Mouse (Mus musculus) layer of hippocampus, postnatal 25 days (tissue): ENCODE measurements around the gene Acbd4. TPM values are rescaled to one million over a fixed set of nuclear protein-coding genes. Genes with fewer than 3 reads are reported as not detected.
A peak's percentile ranks its signal among the peaks of the same experiment; 100 is the strongest.

Source experiments
- DNase-seq, 2 experiments: peaks; one replicate each; pipeline ENCODE4 v3.0.0; 2022; ENCODE audit warnings: mixed read lengths in 2 of 2, low spot score in 1 of 2; ENCODE audit errors: extremely low spot score in 1 of 2
- total RNA-seq, 2 experiments: library from RNA; stranded (reverse); gene quantifications; 2 replicates each; pipeline ENCODE4 v1.2.3; 2021

Acbd4 gene
- total RNA-seq, 2 experiments from 2014 or later, result 79.5 to 90.4 TPM

DNA sequence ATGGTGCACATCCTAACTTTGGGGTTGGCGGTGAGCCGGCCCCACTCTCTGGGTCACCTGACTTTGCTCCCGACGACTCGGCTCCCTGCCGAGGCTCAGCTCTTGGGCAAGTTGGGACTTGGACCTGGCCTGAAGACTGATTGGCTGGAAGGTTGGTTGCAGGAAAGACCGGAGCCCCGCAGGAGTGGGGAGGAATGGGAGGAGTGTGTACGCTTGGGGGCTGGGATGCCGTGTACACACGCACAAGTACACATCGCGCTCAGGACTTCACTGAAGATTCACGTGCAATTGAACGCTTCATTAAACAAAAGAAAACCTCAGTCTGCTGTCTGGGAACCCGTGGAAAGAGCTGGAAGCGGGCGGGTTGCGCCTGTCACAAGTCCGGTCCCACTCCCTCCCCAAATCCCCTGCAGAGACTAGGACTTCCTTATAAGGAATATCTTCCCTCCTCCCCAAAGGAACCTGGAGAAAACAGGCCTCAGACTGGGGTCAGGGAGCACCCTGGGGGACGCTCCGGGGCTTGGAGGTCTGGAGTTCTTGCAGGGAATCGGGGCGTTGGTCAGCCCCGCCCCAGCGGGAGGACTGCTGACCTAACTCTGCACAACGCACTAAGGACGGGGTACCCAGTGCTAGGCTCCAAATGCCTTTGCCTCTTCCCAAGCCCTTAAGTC, 10.5 kb downstream of the Acbd4 start:
- DNase-seq, result no peak

DNA sequence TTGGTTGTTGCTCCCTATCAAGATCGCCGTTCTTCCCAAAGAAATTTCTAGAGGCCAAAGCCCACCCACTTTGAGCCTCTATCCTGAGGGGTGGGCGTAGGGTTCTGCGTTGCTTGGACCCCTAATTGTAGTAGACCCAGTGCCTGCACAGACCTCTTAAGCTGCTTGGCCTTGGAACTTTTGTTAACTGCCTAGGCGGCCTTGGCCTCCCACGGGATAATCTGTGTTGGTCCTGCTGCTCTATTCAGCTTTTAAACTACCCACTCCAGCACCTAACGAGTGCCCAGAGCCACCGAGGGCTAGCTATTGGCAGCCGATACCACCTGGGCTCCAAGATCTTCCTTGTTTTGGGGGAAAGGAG, 11.1 kb downstream of the Acbd4 start:
- no peak for DNase-seq

DNA sequence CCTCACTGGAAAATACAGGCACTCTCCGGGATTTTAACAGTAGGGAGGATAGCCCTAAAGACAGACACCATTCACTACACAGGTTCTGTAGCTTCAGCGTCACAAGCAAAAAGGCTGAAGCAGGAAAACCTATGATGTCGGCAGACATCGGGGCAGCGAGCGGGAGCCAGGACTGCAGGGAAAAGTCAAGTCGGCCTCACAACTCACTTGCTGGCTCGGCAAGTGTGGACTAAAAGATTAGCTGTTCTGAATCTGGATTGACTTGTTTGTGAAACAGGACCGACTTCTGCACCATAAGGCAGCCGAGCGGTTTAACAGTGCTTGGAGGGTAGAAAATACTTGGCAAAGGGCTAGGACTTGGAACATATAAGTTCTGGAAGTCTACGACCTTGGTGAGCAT, 11.5 kb downstream of the Acbd4 start:
- DNase-seq, result no peak

DNA sequence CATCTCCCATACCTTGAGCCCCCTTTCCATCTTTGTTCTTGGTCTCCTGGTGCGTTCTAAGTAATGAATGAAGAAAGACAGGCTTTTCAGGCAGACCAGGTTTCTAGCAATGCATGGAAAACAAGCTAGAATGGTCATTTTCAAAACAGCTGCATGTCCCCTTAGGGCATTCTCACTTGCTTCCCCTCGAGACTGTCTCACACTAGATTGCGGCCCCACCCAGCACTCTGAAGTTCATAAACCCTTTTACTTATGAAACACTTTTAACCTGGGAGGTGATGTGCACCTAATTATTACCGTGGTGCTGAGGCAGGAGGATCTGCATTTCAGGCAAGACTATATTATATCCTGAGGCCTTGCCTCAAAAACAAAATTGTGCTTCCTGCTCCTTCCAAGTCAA, 12.3 kb downstream of the Acbd4 start:
- no peak for DNase-seq

DNA sequence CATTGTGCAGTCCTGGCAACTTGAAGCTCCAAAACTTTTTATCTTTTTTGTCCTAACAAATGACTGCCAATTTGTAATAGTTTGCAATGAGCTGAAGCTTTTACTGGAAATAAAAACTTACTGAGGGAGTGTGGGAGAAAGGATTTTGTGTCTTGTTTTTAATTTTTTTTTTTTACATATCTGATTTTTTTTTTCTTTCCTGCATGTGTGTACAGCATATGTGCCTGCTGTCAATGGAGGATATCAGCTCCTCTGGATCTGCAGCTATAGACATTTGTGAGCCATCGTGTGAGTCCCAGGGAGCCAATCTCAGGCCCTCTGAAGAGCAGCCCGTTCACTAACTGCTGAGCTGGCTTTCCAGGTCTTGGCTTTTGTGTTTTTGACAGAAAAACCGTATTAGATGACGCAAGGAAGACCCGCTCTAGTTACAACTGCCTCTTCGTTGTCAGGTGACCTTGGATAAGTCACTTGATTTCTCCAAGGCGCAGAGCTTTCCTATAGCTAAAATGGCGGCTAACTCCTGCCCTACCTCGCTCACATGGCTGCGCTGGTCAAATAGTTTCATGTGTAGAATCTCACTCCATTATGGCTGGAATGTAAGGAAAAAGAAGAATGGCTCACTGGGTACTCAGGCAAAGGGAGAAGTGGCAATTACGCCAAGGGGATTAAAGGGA, 12.9 kb downstream of the Acbd4 start:
- no peak for DNase-seq

DNA sequence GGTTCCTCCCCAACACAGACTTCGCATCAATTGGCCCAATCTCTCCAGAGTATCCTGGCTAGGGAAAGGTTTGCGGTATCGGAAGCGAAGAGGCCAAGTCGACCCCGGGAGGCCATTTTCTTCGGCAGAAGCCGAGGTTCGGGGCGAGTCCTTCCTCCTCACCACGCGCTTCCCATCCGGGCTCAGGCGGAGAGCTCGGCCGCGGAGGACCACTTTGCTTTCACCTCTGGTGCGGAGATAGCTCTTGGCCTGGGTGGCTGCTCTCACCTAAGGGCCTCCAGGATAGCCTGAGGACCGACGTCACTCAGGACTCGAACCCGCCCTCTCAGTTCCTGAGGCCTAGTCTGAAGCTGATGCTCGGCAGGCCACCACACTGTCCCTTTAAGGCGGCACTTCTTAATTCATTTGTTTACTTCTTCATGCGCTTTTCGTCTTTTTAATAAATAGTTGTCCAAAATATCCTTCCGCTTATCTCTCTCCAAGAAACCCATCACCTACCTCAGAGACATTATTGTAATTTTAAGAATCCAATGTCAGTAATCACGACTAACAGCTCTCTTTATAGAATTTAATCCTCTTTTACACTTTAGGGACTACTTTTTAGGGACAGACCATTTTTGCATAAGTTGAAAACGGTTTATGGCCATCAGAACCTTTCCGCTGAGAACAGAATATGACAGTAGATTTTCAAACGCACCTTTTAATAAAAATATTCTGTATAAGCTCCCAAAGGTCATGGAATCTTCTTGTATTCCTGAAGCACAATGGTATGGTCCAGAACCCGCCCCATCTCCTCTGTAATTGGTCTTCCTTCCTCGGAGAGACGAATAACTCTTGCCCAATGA, 13.9 kb downstream of the Acbd4 start:
- peak; percentile 68 to 74 for DNase-seq

DNA sequence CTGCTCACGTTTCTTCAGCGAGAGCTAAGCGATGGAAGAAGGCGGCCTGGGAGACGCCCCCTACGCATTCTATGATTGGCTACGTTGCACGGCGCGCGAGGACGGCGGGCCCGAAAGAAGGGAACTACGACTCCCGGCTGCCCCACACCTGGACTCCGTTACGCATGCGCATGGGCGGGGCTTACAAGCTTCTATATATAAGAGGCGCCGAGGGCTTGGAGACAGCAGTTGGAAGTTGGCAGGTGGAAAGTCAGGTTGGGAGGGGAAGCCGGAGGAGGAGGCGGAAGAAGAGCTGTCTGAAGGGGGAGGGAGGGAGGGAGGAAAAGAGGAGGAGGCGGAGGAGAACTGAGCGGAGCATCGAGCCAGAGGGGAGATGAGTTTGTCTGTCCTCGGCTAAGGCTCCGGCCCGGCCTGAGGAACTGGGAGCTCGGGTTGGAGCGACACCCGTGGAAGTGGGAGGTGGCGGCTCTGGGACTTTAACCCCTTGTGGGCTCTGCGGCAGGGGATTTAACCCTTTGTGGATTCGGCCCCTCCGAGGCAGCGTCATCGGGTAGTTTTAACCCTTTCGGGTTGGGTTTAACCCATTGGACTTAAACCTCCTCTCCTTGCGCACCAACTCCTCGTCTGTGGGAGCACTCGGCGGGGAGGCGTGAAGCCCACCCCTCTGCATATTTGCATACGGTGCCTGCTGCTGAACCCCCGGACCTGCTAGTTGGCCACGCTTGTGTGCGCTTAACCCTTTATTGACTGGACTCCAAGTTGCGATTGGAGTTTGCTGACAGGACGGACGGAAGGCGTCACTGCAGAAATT, 14.7 kb downstream of the Acbd4 start, which contains the start of gene Hexim1:
Gene Hexim1, plus strand, starts transcription at position 224 of the 811 bp plus-strand sequence.
- peak; percentile 99 for DNase-seq

DNA sequence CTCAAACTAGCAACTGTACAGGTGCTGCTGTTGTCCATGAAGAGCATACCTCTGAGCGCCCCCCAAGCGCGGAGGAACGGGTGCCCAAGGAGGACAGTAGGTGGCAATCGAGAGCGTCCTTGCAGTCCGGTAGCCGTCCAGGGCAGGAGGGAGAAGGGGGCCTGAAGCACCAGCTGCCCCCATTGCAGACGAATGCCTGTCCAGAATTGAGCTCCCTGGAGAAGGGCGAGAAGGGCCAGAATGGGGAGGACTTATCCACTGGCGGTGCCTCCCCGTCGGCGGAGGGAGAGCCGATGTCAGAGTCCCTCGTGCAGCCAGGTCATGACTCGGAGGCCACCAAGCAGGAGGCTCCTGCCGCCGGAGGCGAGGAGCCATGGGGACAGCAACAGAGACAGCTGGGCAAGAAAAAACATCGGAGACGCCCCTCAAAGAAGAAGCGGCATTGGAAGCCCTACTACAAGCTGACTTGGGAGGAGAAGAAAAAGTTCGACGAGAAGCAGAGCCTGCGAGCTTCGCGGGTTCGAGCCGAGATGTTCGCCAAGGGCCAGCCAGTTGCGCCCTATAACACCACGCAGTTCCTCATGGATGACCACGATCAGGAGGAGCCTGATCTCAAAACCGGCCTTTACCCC, 15.6 kb downstream of the Acbd4 start:
- DNase-seq, result peak; percentile 59 to 70

DNA sequence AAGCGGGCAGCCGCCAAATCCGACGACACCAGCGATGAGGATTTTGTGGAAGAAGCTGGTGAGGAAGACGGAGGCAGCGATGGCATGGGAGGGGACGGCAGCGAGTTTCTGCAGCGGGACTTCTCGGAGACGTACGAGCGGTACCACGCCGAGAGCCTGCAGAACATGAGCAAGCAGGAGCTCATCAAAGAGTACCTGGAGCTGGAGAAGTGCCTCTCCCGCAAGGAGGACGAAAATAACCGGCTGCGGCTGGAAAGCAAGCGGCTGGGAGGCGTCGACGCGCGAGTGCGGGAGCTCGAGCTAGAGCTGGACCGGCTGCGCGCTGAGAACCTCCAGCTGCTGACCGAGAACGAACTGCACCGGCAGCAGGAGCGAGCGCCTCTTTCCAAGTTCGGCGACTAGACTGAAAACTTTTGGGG, 16.1 kb downstream of the Acbd4 start:
- DNase-seq, result no peak

DNA sequence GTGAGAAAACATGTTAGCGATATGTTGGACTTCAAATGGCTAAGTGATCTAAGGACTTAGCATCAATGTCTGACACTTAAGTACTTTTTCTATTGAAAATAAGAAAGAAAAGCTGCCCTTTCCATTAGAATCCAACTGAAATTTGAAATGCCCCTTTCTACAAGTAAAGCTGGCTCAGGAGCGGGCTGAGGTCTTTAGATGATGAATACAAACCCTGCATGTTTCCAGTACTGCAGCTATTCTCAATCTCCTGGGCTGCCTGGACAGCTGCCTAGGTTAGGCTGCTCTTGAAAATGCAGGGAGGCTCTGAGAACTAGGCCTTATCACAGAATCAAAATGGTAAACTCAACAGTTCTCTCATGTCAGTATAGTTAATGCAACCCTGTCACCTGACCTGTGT, 17.4 kb downstream of the Acbd4 start:
- DNase-seq, result no peak

DNA sequence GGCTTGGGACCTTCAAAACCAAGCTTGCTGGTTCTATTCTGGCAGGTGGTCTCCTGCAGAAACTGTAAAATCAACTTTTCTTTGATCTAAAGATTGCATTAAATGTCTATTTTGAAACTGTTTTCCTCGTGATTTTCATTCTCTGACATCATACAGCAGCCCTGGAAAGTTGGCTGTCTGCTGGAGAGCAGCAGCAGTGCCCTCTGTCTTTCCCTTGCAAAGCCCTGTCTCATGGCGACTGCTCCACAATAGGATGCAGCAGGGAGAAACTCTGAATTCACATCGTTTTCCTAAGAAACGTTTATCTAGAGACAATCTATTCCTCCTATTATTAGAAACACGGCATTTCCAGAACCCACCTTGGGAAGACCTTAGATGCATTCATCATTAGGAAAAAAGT, 18.1 kb downstream of the Acbd4 start:
- no peak for DNase-seq

DNA sequence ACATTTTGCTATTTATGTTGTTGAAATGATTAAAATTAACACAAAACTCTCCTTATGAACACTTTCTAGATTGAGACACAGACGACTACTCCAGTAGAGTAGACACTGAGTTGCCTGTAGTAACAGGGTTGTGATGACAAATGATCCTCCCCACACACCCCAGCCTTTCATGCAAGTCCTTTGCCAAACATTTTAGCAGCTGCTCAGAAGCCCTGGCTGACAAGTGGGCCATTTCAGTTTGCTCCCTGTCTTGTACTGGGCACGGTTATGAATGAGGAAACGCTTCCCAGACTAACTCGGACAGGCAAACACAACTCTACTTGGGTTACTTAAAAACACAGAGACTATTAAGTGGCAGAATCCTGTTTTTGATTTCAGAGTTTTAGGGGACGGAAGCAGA, 18.8 kb downstream of the Acbd4 start:
- no peak for DNase-seq

DNA sequence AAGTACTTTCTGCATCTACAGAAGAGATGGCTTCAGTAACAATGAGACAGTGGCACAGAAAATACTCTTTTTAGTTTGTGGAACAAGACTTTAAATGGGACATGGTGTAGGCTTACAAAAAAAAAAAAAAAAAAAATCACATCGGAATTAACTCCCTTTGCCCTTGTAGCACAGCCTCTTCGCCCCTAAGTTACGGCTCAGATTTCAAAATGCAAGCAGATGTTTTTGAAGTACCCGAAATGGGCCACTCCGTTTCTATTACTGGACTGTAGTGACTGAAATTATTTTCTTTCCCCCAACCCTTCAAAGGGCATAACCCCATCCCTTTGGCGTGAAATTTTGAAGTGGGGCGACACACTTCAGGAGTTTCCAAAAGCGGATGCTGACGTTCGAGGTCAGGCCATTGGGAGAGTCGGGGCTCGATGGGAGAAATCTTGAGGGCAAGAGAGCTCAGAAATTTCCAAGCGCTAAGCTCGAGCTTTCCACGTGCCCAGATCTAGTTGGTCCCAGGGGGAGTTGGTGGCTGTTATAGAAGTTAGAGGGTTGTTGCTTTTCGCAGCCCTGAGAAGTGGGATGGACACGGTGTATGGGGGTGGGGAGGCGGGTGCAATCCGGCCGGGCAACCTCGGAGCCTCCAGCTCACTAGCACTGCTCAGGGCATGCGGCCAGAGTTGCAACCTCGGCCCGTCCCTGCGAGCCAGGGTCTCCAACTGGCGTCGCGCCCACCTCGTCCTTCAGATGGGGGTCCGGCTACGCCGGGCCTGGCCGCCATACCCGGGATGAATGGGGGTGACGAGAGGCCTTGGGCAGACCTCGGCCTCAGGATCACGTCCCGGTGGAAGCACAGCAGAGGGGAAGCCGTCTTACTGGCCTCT, 30.5 kb downstream of the Acbd4 start, which contains the start of gene Hexim2:
Gene Hexim2, plus strand, starts transcription at position 729 of the 875 bp plus-strand sequence.
- DNase-seq, result peak; percentile 55 to 66

DNA sequence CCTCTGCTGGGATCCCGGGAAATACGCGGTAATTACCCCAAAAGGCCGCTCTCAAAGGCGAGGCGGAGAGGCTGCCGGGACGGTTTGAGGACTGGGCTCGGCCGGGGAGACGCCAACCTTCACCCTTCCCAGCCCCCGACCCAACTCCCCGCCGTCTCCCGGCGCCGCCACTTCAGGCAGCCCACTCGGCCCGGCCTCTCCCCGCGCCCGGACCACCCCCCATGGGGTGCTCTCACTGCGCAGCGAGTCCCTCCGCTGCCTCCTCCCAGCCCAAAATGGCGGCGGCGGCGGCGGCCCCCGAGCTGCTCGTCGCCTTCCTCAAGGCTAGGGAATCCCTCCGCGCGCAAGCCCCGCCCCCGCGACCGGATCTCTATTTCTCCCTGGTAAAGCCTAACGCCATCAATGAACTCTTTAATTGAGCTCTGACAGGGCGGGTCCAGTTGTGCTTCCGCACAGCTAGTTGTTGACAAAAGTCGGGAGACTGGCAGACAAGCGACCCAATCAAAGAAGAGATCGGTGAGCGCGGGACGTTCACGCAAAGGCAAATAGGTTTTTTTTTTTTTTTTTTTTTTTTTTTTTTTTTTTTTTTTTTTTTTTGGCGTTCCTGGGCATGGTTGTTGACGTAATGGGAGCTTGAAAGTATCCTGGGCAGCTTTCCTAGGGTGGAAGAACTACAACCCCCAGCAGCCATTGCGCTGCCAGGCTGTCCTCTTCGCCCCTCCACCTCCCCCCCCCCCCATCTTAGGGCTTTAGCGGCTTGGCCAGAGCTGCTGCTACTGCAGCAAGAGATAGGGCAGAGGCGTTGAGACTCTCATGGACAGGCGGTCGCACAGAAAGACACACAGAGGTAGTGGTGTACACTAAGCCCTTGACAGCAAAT, 31.3 kb downstream of the Acbd4 start:
- DNase-seq, result peak; percentile 98 to 99

DNA sequence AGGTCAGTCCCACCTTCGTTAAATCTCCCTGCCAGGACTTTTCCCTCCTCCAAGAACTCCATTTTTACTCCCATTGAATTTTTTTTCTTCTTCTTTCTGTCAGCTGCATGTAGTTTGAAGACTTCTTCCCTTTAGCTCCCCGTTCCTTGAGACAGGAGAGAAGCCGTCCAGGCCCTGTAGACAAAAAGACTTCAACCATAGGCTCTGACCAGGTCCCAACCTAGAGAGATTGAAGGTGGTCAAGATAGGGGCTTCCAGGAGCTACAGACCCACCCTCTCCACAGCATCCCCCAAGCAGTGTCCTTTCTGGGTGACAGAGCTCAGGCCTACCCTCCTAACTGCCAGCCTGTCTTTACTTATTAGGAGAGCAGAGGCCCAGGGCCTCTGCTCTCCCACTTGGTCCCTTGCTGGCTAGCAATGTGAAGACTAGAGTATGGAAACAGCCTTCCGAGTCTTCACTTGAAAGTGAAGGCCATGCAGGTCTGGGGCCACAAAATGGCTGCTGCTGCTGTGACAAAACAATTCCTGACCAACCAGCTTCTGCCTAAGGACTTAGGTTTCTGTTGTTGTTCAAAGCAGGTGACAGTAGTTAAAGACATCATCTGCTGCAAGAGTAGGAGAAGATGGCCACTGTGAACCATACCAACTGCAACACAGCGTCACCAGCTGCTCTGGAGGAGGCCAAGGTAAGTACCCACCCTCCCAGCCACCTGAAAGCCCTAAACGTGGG, 32.1 kb downstream of the Acbd4 start:
- no peak for DNase-seq

DNA sequence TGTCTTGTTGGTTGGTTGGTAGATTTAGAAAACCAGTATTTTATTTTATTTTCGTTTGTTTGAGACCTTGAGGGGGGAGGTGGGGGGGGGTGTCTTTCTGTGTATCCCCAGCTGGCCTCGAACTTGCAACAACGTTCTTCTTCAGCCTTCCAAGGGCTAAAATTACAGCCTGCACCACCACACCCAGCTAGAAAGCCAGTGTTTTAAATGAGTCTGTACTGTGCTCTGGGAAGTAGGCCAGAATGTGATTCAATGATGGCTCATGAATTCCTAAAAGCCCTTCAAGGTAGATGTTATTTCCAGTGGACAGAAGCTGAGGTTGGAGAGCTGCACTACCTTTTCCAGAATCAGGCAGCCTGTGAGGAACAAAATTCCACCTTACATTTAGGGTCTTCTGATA, 32.7 kb downstream of the Acbd4 start:
- DNase-seq, result no peak

DNA sequence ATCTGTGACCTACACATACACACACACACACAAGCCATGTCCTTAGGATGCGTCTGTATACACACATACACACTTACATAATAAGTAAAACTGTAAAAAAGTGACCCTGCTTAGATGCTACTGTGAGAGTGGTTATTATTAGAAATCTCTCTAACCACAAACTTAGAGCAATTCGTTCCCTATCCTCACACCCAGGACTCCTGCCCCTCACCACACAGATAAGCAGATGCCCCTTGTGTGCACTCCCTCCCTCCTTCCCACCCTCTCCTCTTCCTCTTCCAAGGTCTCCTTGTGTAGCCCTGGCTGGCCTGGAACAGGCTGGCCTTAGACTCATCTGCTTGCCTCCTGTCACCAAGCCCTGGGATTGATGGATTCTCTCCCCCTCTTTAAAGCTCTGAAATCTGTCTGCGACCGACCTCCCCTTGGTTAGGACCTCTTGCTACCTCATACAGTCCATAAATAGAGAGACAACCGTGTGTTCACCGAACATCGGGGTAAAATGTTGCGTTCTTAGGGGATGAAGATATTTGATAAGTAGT, 34.6 kb downstream of the Acbd4 start:
- no peak for DNase-seq
